Mouse (Mus musculus) heart, postnatal 0 days (tissue): ENCODE data around the gene Erp29.
A peak's percentile ranks its signal among the peaks of the same experiment; 100 is the strongest.

ENCODE experiments used
- CTCF ChIP-seq: IDR thresholded peaks from 2 replicates; pipeline ENCODE4 v1.5.1; 2016; ENCODE audit warnings: antibody characterized with exemption, control low read depth, low read depth
- EP300 ChIP-seq: IDR thresholded peaks from 2 replicates; pipeline ENCODE4 v1.6.1; 2016; ENCODE audit warnings: antibody characterized with exemption, low read depth

- TF ChIP-seq CTCF = peak; percentile 39
- no peak for TF ChIP-seq EP300
Observed at GRCm38 (mm10) chr5:121443548-121443947, 8.8 kb downstream of the Erp29 start.
